Mouse (Mus musculus) skeletal muscle tissue, adult 2 months (tissue): ENCODE measurements around the gene Ebf1.

Experiments used
- DNase-seq: peaks from one replicate; pipeline ENCODE4 v3.0.0-alpha.2; 2012; ENCODE audit warnings: low read depth, low spot score

Ebf1 gene

DNA sequence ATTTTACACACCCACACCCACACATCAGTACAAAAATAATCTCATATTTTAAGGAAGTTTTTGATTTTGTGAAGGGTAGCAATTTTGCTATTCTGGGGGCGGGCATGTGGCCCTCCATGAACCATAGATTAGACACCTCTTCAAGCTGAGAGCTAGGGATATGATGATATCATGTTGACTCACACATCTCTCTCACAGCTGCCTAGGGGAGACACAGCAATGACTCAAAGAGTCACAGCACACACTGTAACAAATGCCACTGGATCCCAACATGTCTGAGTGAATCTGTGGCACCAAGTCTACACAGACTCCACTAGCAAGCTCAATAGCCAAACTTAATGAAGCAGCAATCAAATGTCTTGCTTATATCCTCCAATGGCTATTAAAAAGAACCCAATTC is 395.0 kb downstream of the Ebf1 start:
- DNase-seq, result no peak

GRCm38 (mm10) chr11:45017493-45017892 is 400.4 kb downstream of the Ebf1 start:
- DNase-seq, result no peak

GRCm38 (mm10) chr11:45026012-45026411 is 408.9 kb downstream of the Ebf1 start:
- DNase-seq, result no peak

DNA sequence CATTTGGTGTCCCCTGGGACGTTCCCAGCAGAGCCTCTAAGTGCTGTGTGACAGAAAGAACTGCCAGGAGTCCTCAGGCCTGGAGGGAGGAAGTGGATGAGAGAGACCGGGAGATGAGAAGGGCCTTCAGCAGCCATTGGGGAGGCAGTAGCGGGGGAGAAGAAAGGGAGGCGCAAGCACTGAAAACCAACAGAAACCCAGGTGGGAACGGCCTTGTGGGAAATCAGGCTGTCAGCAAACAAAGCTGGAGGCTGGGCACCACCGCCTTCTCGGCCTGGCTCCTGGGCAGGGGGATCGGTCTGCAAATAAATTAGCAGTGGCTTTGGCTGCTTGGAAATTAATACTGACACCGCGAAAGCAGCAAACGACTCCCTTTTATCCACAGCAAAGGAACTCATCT is 409.6 kb downstream of the Ebf1 start:
- no peak for DNase-seq

GRCm38 (mm10) chr11:45027076-45027475 is 410.0 kb downstream of the Ebf1 start:
- no peak for DNase-seq

GRCm38 (mm10) chr11:45055744-45056610 is 438.9 kb downstream of the Ebf1 start:
- no peak for DNase-seq
